In genomic region chr4:66542833-66543436, GRCm38 (mm10) we compare ENCODE assay signal across 21 mouse cellular contexts.
"Had no signal": no experiment of that assay in that cellular context is flagged by ENCODE, and none has a peak within 500 bp of the region (broad histone marks: within the 10 kb centered on the region; RNA-seq: fewer than 3 reads in every experiment).

No protein-coding gene starts in this region.

- H3K36me3 ChIP-seq: limb, embryonic 12.5 days; limb, embryonic 15.5 days; midbrain, embryonic 13.5 days; neural tube, embryonic 13.5 days had no signal

- H3K27me3 ChIP-seq: limb, embryonic 12.5 days; limb, embryonic 15.5 days; midbrain, embryonic 13.5 days; neural tube, embryonic 13.5 days had no signal

- H3K9me3 ChIP-seq: limb, embryonic 12.5 days; limb, embryonic 15.5 days; midbrain, embryonic 13.5 days; neural tube, embryonic 13.5 days had no signal

- H3K4me1 ChIP-seq: limb, embryonic 12.5 days; limb, embryonic 15.5 days had no signal

- ATAC-seq: liver, postnatal 0 days; lung, postnatal 0 days; midbrain, embryonic 13.5 days; midbrain, embryonic 16.5 days had no signal

- H3K27ac ChIP-seq: limb, embryonic 12.5 days; limb, embryonic 15.5 days; liver, embryonic 14.5 days; macrophage; midbrain, embryonic 13.5 days; neural tube, embryonic 13.5 days; stomach, postnatal 0 days had no signal

- H3K4me2 ChIP-seq: limb, embryonic 12.5 days; limb, embryonic 15.5 days; liver, embryonic 11.5 days; lung, embryonic 14.5 days; midbrain, embryonic 13.5 days; neural tube, embryonic 13.5 days had no signal

- H3K4me3 ChIP-seq: limb, embryonic 12.5 days; limb, embryonic 15.5 days; midbrain, embryonic 13.5 days; myocyte; neural tube, embryonic 13.5 days had no signal

- DNase-seq: kidney, postnatal 36 days; left cerebral cortex, postnatal 4 days; liver, postnatal 0 days; lung, embryonic 14.5 days; right cerebral cortex, adult 18-20 months; right cerebral cortex, postnatal 14 days; right cerebral cortex, postnatal 4 days; thymus, adult 2 months; thymus, postnatal 14 days; thymus, postnatal 4 days had no signal

- H3K9ac ChIP-seq: limb, embryonic 12.5 days; limb, embryonic 15.5 days; liver, embryonic 14.5 days; liver, postnatal 0 days; lung, embryonic 14.5 days; midbrain, embryonic 13.5 days; neural tube, embryonic 13.5 days had no signal
